Mouse (Mus musculus): ENCODE measurements around the gene Gm47289.

The Gm47289 gene

GRCm38 (mm10) chr9:119156278-119157201, 2.4 kb upstream of the Gm47289 start, which contains the start of gene Acaa1b:
Gene Acaa1b (minus strand): TSS chr9:119157093.
- peak; percentile 82 for DNase-seq (ENCODE audit: low read depth, low spot score)

GRCm38 (mm10) chr9:119160689-119161088, 1.7 kb downstream of the Gm47289 start:
- DNase-seq (ENCODE audit: low read depth, low spot score), result no peak

DNA sequence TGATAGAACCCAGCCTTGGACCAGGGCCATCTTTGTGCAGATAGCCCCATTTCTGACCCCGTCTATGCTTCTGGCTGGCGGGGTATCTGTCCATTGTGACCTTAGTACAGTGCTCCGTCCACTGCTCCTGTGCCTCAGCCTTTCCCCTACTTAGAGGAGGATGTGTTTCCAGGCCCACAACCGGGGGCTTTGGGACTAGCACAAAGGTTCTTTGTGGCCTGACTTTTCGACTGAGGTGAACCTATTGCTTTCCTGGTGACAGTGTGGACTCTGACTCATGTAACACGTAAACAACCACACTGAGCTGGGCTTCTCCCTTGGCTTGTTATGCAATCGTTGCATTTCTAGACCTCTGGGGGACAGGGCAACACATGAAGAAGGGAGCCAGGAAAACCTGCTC, 5.8 kb downstream of the Gm47289 start:
- DNase-seq (ENCODE audit: low read depth, low spot score), result no peak

DNA sequence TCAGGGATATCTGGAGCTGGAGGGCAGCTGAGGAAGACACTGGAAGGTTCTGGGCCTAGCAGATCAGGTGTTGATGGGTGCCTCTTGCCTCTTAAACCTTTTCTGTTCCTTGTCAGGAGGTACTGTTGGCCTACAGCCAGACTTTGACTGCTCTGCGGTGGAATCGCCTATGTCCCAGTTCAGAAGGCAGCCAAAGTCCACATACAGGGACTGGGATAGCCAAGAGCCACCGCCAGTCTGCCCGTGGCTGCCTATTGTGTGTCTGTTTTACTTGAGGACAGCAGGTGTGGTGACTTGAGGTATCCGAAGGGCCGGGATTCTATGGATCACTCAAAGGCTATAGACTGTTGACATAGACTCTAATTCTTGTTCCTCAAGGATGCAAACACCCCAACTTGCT, 6.6 kb downstream of the Gm47289 start:
- no peak for DNase-seq (ENCODE audit: low read depth, low spot score)

GRCm38 (mm10) chr9:119167608-119168007, 8.6 kb downstream of the Gm47289 start:
- no peak for DNase-seq (ENCODE audit: low read depth, low spot score)

GRCm38 (mm10) chr9:119179292-119179691, 20.3 kb downstream of the Gm47289 start:
- no peak for DNase-seq (ENCODE audit: low read depth, low spot score)

GRCm38 (mm10) chr9:119181241-119181728, 22.3 kb downstream of the Gm47289 start:
- DNase-seq (ENCODE audit: low read depth, low spot score), result no peak

DNA sequence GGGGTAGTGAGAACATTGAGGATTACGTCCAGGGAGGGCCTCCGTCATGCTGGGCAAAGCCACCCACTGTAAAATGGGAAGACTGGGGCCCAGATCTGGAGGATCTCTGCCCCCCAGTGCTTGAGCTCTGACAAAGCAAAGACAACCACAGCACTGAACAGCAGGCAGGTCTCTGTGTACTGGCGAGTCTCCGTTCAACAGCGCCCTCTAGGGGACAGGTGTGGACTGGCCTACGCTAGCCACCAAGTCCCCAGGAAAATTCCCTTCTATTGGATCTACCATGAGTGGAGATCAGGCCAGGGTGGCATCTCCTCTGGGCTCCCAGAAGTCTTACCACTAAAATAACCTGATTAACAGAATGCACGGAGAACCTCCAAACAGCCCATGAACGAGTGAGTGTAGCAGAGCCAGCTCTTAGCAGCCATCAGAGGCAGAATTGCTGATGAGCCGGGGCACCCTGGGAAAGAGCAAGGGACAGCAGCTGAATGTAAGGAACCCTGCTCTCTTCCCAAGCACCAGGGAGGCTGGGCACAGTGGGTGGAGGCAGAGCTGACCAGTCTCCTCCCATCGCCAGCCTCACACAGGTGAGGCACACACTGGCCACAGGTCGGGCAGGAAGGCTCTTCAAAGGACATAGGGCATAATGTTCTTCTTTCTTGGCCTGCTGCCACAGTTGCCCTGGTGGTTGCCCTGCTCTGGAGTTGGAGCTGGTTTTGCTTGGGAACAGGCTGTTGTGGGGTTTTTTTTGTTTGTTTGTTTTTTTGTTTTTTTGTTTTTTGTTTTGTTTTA, 33.4 kb downstream of the Gm47289 start:
- DNase-seq (ENCODE audit: low read depth, low spot score), result peak; percentile 26

DNA sequence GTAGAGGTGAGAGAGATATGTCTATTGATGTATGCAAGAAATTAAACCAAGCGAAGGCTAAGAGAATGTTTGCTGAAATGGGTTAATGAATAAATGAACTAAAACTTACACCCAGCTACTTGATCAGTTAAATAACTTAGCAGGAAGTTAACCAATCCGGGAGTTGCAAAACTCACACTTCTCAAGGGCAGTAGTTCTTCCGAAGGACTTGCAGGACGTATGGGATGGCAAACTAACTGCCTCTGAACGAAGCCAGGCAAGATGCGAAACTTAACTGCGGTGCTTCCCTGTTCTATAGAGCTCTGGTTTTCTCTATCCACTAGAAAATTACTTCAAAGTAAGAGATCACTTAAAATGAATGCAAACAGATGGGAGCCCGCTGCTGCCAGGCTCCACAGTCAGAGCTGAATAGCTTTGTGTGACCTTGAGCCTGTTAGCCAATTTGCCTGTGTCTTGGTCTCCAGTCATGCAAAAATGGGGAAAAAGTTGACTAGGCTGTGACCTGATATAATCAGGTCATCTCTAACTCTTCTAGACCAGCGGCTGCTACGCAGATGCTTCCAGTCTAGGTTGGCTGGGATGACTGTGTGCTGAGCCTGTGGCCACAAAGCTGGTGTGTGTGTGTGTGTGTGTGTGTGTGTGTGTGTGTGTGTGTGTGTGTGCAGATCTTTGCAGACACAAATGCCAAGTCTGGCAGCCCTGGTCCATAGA, 40.3 kb downstream of the Gm47289 start:
- no peak for DNase-seq (ENCODE audit: low read depth, low spot score)

- no peak for DNase-seq (ENCODE audit: low read depth, low spot score)
Observed at GRCm38 (mm10) chr9:119201653-119202052, 42.7 kb downstream of the Gm47289 start.

DNA sequence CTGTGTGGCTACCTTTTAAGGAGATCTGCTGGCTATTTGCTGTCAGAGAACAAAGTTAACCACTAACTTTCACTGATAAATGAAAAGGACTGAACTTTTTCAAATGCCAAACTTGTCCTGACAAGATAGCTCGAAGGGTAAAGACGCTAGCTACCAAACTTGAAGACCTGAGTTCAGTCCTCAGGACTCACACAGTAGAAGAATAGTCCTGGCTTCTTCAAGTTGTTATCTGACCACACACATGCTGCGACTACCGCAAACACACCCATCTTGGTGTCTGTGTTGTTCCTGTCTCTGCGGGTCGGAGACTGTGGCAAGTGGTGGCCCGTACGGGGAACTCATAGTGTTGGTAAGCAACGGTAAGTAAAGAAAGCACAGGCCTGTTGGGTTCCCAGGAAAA, 44.7 kb downstream of the Gm47289 start:
- DNase-seq (ENCODE audit: low read depth, low spot score), result no peak

GRCm38 (mm10) chr9:119205756-119206155, 46.8 kb downstream of the Gm47289 start:
- no peak for DNase-seq (ENCODE audit: low read depth, low spot score)

DNA sequence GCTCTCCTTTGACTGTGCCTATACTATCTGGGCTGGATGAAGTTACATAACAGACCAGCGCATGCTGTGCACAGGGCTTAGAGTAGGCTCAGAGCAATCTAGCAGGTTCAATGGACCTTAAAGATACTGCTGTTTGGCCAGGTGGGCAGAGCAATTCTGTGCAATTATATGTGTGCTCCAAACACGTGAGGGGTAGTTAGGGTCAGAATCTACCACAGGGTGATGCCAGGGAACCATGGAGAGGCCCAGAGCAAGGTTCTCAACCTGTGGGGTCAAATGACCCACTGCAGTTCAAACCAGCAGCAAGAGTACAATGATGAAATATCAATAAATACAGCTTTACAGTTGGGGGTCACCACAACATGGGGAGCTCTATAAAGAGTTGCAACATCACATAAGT, 47.7 kb downstream of the Gm47289 start:
- DNase-seq (ENCODE audit: low read depth, low spot score), result no peak

DNA sequence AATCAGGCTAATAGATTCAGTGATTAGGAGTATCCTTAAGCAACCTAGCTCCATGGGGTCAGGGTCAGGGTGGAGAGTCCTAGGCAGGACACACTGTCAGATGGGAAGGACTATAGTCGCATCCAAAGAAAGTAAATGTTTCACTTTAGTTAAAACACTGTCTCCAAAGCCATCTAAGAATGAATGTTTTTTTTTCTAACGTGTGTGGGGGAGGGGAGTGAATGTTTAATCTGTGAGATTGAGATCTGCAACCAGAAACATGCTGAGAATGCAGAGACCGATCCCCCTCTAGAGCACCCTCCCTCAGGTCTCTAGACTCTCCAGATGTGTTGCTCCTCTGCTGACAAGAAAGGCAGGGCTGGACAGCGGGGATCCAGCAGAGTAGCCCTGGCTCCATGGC, 48.2 kb downstream of the Gm47289 start:
- DNase-seq (ENCODE audit: low read depth, low spot score), result no peak

DNA sequence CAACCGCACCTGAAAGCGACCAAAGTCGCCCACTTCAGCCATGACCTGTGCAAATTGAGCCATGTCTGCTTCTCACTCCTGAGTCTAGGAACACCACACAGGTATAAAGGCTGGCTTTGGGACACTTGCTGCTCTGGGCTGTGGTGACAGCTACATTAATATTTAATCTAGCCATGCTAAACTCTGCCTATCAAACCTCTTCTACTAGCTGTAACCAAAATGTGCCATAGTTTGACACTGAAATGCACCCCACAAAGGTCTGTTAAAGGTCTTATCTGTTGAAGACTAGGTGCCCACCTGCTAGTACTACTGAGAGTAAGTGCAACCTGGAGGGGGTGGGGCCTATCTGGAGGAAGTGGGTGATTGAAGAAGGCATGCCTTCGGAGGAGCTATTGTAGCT, 50.0 kb downstream of the Gm47289 start, which contains the start of gene Slc22a13:
Gene Slc22a13, minus strand, starts transcription at position 101 of the 400 bp plus-strand sequence.
- no peak for DNase-seq (ENCODE audit: low read depth, low spot score)
